Mouse (Mus musculus): ENCODE measurements around the gene Btg2.

- TF ChIP-seq GATA1 (IDR thresholded peaks at IDR 0.05; ENCODE audit: borderline replicate concordance, low read length) (no peak), FLI1 (IDR thresholded peaks at IDR 0.05; ENCODE audit: low read length) (no peak)
Observed at GRCm38 (mm10) chr1:134106719-134107118, 27.8 kb upstream of the Btg2 start.
